Mouse (Mus musculus) C2C12 (cell line): ENCODE results near the gene Schip1.

Experiments
- CTCF ChIP-seq: IDR thresholded peaks from one replicate; pipeline ENCODE4 v1.5.1; 2011; ENCODE audit not compliant: control insufficient read depth, insufficient read depth, insufficient read length
- MAX ChIP-seq: IDR thresholded peaks from one replicate; pipeline ENCODE4 v1.6.1; 2011; ENCODE audit warnings: mild to moderate bottlenecking, control low read depth
- MYOG ChIP-seq: IDR thresholded peaks from one replicate; pipeline ENCODE4 v1.6.1; 2011; ENCODE audit not compliant: control insufficient read depth, insufficient read length; ENCODE audit errors: extremely low read depth
- USF1 ChIP-seq: IDR thresholded peaks from one replicate; pipeline ENCODE4 v1.6.1; 2011; ENCODE audit warnings: low read depth, mild to moderate bottlenecking, control low read depth, moderate library complexity

GRCm38 (mm10) chr3:68667852-68668251 lies 603.2 kb downstream of the Schip1 start:
- no peak for TF ChIP-seq CTCF
- no peak for TF ChIP-seq MYOG
- no peak for TF ChIP-seq MAX
- TF ChIP-seq USF1 = no peak
